Mouse (Mus musculus) limb, embryonic 11.5 days (tissue): ENCODE data around the gene Hoxc13. TPM values are rescaled to one million over a fixed set of nuclear protein-coding genes. Genes with fewer than 3 reads are reported as not detected.

Experiments used
- microRNA-seq: library from miRNA; unstranded; fragments of <30 nt; microRNA quantifications from one replicate; pipeline ENCODE4, GENCODE M21; 2016
- polyA plus RNA-seq: library from polyadenylated mRNA; unstranded; fragments of >200 nt; fragmentation: Nextera tagmentation; extraction: Ambion mirVana; gene quantifications from 2 replicates; pipeline ENCODE4 v1.2.1, GENCODE M21; 2014

Hoxc13 gene
- polyA plus RNA-seq, 1 experiment from 2014 or later, result 2.4 TPM

Small RNA genes lying within 50 kb of the gene (microRNA-seq; reads per million reads assigned to microRNA genes)
- 1,875 reads per million, percentile 80 among the genes with 10 or more reads in this experiment for gene Mir196a-2

Other genes starting within 250 kb of the Hoxc13 start
- 63.9 and 73.3 TPM in 2 replicates for gene Atp5g2, start 248.8 kb upstream of the Hoxc13 start, polyA plus RNA-seq
- 34.4 and 36.4 TPM in 2 replicates for gene Calcoco1, start 198.9 kb upstream of the Hoxc13 start, polyA plus RNA-seq
- gene Hoxc12, start 15.7 kb downstream of the Hoxc13 start, polyA plus RNA-seq, result 0.96 and 1.2 TPM in 2 replicates
- gene Hoxc11, start 33.3 kb downstream of the Hoxc13 start, polyA plus RNA-seq, result 5.5 and 5.9 TPM in 2 replicates
- gene Hoxc10, start 45.7 kb downstream of the Hoxc13 start, polyA plus RNA-seq, result 43.9 and 56.2 TPM in 2 replicates
- gene Hoxc5, start 46.3 kb downstream of the Hoxc13 start, polyA plus RNA-seq, result 8.3 and 9.1 TPM in 2 replicates
- 4.4 and 6.1 TPM in 2 replicates for gene Hoxc9, start 55.3 kb downstream of the Hoxc13 start, polyA plus RNA-seq
- 4.6 and 4.8 TPM in 2 replicates for gene Hoxc8, start 69.5 kb downstream of the Hoxc13 start, polyA plus RNA-seq
- 9.5 and 10.9 TPM in 2 replicates for gene Hoxc6, start 77.2 kb downstream of the Hoxc13 start, polyA plus RNA-seq
- gene Hoxc4, start 97.8 kb downstream of the Hoxc13 start, polyA plus RNA-seq, result 5.1 and 6.4 TPM in 2 replicates
- 14.4 and 14.7 TPM in 2 replicates for gene Smug1, start 246.0 kb downstream of the Hoxc13 start, polyA plus RNA-seq